Mouse (Mus musculus): Measurements from ENCODE around the gene Igf2bp3. TPM values are rescaled to one million over a fixed set of nuclear protein-coding genes. Genes with fewer than 3 reads are reported as not detected.
A peak's percentile ranks its signal among the peaks of the same experiment; 100 is the strongest.

The Igf2bp3 gene
- total RNA-seq, 2 experiments from 2014 or later: not detected

- DNase-seq: peak; percentile 97 to 98
Measured at GRCm38 (mm10) chr6:49073304-49074116, 141.2 kb downstream of the Igf2bp3 start, which contains the start of gene Malsu1. TSS of gene Malsu1 (plus strand) at chr6:49073795.

- DNase-seq: no peak
Measured at GRCm38 (mm10) chr6:49068361-49068760, 146.4 kb downstream of the Igf2bp3 start.

GRCm38 (mm10) chr6:49057053-49058021 is 157.4 kb downstream of the Igf2bp3 start:
- peak; percentile 57 to 86 for DNase-seq

GRCm38 (mm10) chr6:49056009-49056408 is 158.7 kb downstream of the Igf2bp3 start:
- DNase-seq: no peak

- DNase-seq: no peak
Measured at GRCm38 (mm10) chr6:49055256-49055733, 159.5 kb downstream of the Igf2bp3 start.

GRCm38 (mm10) chr6:49052191-49052590 is 162.6 kb downstream of the Igf2bp3 start:
- DNase-seq: no peak

- DNase-seq: no peak
Measured at GRCm38 (mm10) chr6:49050677-49051410, 163.9 kb downstream of the Igf2bp3 start.

- DNase-seq: no peak
Measured at GRCm38 (mm10) chr6:49048395-49048794, 166.4 kb downstream of the Igf2bp3 start.

GRCm38 (mm10) chr6:49047848-49048247 is 166.9 kb downstream of the Igf2bp3 start:
- no peak for DNase-seq

- DNase-seq: no peak
Measured at GRCm38 (mm10) chr6:49046976-49047375, 167.8 kb downstream of the Igf2bp3 start.

- no peak for DNase-seq
Measured at GRCm38 (mm10) chr6:49046502-49046901, 168.3 kb downstream of the Igf2bp3 start.

GRCm38 (mm10) chr6:49039470-49040180 is 175.1 kb downstream of the Igf2bp3 start:
- DNase-seq: peak; percentile 45 to 74

- DNase-seq: no peak
Measured at GRCm38 (mm10) chr6:49037268-49037662, 177.5 kb downstream of the Igf2bp3 start.

GRCm38 (mm10) chr6:49036275-49037267 is 178.2 kb downstream of the Igf2bp3 start, which contains the start of gene Gpnmb:
TSS of gene Gpnmb (plus strand) at chr6:49036546.
- DNase-seq: peak; percentile 9 to 25

Other genes starting within 250 kb of the Igf2bp3 start
- gene Doxl2, start 240.0 kb downstream of the Igf2bp3 start, total RNA-seq (2021): not detected
- not detected for gene Svs1, start 228.1 kb downstream of the Igf2bp3 start, total RNA-seq (2021)
- 1 to 10 TPM in 1 of 2 experiments, under 1 TPM in 1; 0.89 to 1.7 TPM for gene Gpnmb, start 178.4 kb downstream of the Igf2bp3 start, total RNA-seq (2021)
- gene Malsu1, start 141.2 kb downstream of the Igf2bp3 start, total RNA-seq (2021): 10 to 100 TPM; 40.5 to 45.0 TPM
- 10 to 100 TPM; 26.2 to 29.9 TPM for gene Tra2a, start 49.1 kb upstream of the Igf2bp3 start, total RNA-seq (2021)
- 1 to 10 TPM; 5.2 TPM for gene Ccdc126, start 104.3 kb upstream of the Igf2bp3 start, total RNA-seq (2021)
- under 1 TPM in 1 of 2 experiments, not detected in 1; 0.77 TPM for gene Fam221a, start 152.8 kb upstream of the Igf2bp3 start, total RNA-seq (2021)
- under 1 TPM; 0.08 to 0.37 TPM for gene Stk31, start 180.6 kb upstream of the Igf2bp3 start, total RNA-seq (2021)